Mouse (Mus musculus) embryonic facial prominence, embryonic 10.5 days (tissue): Measurements from ENCODE around the gene Gm8369. TPM values are rescaled to one million over a fixed set of nuclear protein-coding genes. Genes with fewer than 3 reads are reported as not detected.
"Not testable (repeated sequence)": the region's sequence is repeated elsewhere in the genome, so short reads cannot be mapped to it uniquely, and the experiment has no call there.

Experiments
- DNase-seq: peaks from one replicate; pipeline ENCODE4 v3.0.0-alpha.2; 2017; ENCODE audit warnings: low spot score
- H3K27ac ChIP-seq: fragments of 300-500 bp; sonication (generic); replicated peaks from 2 replicates; pipeline ENCODE4 v1.5.1; 2016; ENCODE audit warnings: mild to moderate bottlenecking
- H3K27me3 ChIP-seq: fragments of 300-500 bp; sonication (generic); replicated peaks from 2 replicates; pipeline ENCODE4 v1.6.1; 2016; ENCODE audit warnings: low read depth, mild to moderate bottlenecking; ENCODE audit not compliant: poor library complexity, severe bottlenecking
- H3K36me3 ChIP-seq: fragments of 300-500 bp; sonication (generic); replicated peaks from 2 replicates; pipeline ENCODE4 v1.6.1; 2016; ENCODE audit warnings: mild to moderate bottlenecking, moderate library complexity
- H3K4me1 ChIP-seq: fragments of 300-500 bp; sonication (generic); 2 replicates; pipeline ENCODE4 v1.6.1; 2016
- H3K4me3 ChIP-seq: fragments of 300-500 bp; sonication (generic); 2 replicates; pipeline ENCODE4 v1.5.1; 2016; ENCODE audit warnings: mild to moderate bottlenecking, moderate library complexity
- H3K9me3 ChIP-seq: fragments of 300-500 bp; sonication (generic); 2 replicates; pipeline ENCODE4 v1.6.1; 2016; ENCODE audit warnings: mild to moderate bottlenecking
- WGBS: fragments of 180-500 bp; shearing (Covaris S2); methylation state at CpG from one replicate; pipeline ENCODE4 v1.1.7; 2016; 5-methylcytosine and 5-hydroxymethylcytosine counted together
- polyA plus RNA-seq: library from polyadenylated mRNA; unstranded; fragments of >200 nt; fragmentation: Nextera tagmentation; extraction: Ambion mirVana; gene quantifications from 2 replicates; pipeline ENCODE4 v1.2.1, GENCODE M21; 2016

The Gm8369 gene
- polyA plus RNA-seq, 1 experiment from 2014 or later: not detected

DNA sequence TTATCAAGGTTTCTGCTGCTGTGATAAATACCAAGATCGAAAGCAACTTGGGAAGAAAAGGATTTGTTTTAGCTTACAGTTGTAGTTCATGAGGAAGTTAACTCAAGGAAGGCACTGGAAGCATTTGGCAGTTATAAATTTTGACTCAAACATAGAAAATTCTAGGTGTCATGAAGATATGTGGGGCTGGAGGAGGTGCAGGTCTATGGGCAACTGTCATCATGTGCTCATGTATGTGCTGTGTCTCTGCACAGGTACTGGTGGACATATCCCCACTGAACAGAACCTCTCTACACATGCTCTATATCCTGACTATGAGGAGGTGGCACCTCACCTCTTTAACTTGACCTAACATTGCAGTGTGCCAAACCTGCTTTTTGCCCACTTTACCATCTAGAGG, 861 bp downstream of the Gm8369 start:
- 91% methylated on average over 1 of the region's 1 CpGs for WGBS
- no peak for DNase-seq
- Histone ChIP-seq H3K4me1 (no peaks in the 10 kb centered on the region), H3K27ac (no peak overlapping the region), H3K9me3 (no peaks in the 10 kb centered on the region), H3K36me3 (no peaks in the 10 kb centered on the region), H3K27me3 (no peaks in the 10 kb centered on the region), H3K4me3 (no peak overlapping the region)

DNA sequence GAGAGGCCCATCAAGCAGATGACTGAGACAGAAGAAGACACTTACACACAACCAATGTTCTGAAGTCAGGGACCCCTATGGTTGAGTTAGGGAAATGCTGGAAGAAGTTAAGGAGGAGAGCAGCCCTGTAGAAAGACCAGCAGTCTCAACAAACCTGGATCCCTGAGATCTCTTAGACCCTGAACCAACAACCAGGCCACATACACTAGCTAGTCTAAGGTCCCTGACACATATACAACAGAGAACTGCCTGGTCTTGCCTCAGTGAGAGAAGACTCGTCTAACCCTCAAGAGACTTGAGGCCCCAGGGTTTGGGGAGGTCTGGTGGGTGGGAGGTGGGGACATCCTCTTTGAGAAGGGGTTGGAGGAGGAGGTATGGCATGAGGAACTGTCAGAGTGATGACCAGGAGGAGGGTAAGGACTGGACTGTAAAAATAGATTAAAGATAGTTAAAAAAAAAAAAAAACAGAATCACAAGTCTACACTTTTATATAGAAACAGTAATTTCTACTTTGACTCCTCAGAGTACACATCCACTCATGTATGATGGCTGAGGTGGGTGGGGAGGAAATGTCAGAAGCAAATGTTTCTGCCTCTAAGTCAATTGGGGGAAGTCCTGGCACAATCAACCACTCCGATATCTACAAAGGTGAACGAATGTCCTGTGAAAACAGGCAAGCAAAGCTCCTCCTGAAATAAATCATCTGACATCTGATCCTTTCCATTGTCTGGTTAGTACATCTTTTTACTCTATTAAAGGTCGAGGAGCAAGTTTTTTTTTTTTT, 5.9 kb downstream of the Gm8369 start:
- no peak for DNase-seq
- H3K9me3 ChIP-seq: no peaks in the 10 kb centered on the region
- 75% methylated on average over 4 of the region's 4 CpGs for WGBS
- no peaks in the 10 kb centered on the region for H3K27me3 ChIP-seq
- H3K4me3 ChIP-seq: no peak overlapping the region
- H3K4me1 ChIP-seq: no peaks in the 10 kb centered on the region
- H3K27ac ChIP-seq: no peak overlapping the region
- H3K36me3 ChIP-seq: no peaks in the 10 kb centered on the region

- no peaks in the 10 kb centered on the region for H3K4me1 ChIP-seq
- no peaks in the 10 kb centered on the region for H3K36me3 ChIP-seq
- H3K9me3 ChIP-seq: no peaks in the 10 kb centered on the region
- WGBS: 87% methylated on average over 1 of the region's 1 CpGs
- no peak overlapping the region for H3K27ac ChIP-seq
- H3K27me3 ChIP-seq: no peaks in the 10 kb centered on the region
- no peak for DNase-seq
- H3K4me3 ChIP-seq: no peak overlapping the region
Measured at GRCm38 (mm10) chr19:11492671-11493070, 6.9 kb downstream of the Gm8369 start.

GRCm38 (mm10) chr19:11494519-11494918, 8.8 kb downstream of the Gm8369 start:
- H3K36me3 ChIP-seq: no peaks in the 10 kb centered on the region
- H3K4me3 ChIP-seq: no peak overlapping the region
- no peaks in the 10 kb centered on the region for H3K27me3 ChIP-seq
- no peak overlapping the region for H3K27ac ChIP-seq
- 88% methylated on average over 3 of the region's 3 CpGs for WGBS
- H3K4me1 ChIP-seq: no peaks in the 10 kb centered on the region
- DNase-seq: no peak
- no peaks in the 10 kb centered on the region for H3K9me3 ChIP-seq

GRCm38 (mm10) chr19:11496361-11496760, 10.6 kb downstream of the Gm8369 start:
- WGBS: 83% methylated on average over 6 of the region's 6 CpGs
- DNase-seq: no peak
- Histone ChIP-seq H3K4me3 (no peak overlapping the region), H3K36me3 (no peaks in the 10 kb centered on the region), H3K27me3 (no peaks in the 10 kb centered on the region), H3K9me3 (no peaks in the 10 kb centered on the region), H3K27ac (no peak overlapping the region), H3K4me1 (no peaks in the 10 kb centered on the region)

DNA sequence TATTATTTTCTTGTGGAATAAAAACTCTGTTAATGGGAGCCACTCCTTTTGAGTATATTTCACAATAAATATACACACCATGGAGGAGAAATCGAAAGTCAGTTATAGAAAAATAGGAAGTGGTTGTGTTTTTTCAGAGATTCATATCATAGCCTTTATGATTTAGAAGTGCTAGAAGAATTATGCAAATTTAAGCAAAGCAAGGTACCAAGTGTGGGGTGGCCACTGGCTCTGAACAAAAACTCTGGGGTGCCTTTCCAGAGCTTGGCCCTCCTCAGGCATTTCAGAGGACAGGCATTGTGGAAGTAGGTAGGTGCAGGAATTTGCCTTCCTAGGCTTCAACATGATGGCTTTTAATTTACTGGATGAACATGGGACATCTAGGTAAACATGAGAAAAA, 11.6 kb downstream of the Gm8369 start:
- DNase-seq, H3K9me3 ChIP-seq, H3K27me3 ChIP-seq, H3K4me1 ChIP-seq, H3K36me3 ChIP-seq, H3K27ac ChIP-seq, H3K4me3 ChIP-seq: not testable (repeated sequence)
- whole genome bisulfite sequencing: 88% methylated on average over 1 of the region's 1 CpGs

GRCm38 (mm10) chr19:11500796-11501195, 15.1 kb downstream of the Gm8369 start:
- H3K36me3 ChIP-seq: no peaks in the 10 kb centered on the region
- no peaks in the 10 kb centered on the region for H3K27me3 ChIP-seq
- no peaks in the 10 kb centered on the region for H3K9me3 ChIP-seq
- WGBS: 84% methylated on average over 1 of the region's 1 CpGs
- H3K27ac ChIP-seq: no peak overlapping the region
- H3K4me3 ChIP-seq: no peak overlapping the region
- H3K4me1 ChIP-seq: no peaks in the 10 kb centered on the region
- DNase-seq: no peak

GRCm38 (mm10) chr19:11501326-11501725, 15.6 kb downstream of the Gm8369 start:
- DNase-seq: no peak
- no peak overlapping the region for H3K4me3 ChIP-seq

GRCm38 (mm10) chr19:11504857-11505256, 19.1 kb downstream of the Gm8369 start:
- no peak for DNase-seq
- Histone ChIP-seq H3K27me3 (no peaks in the 10 kb centered on the region), H3K9me3 (no peaks in the 10 kb centered on the region), H3K36me3 (no peaks in the 10 kb centered on the region), H3K4me3 (no peak overlapping the region), H3K27ac (no peak overlapping the region), H3K4me1 (no peaks in the 10 kb centered on the region)
- WGBS: 75% methylated on average over 1 of the region's 1 CpGs

More at GRCm38 (mm10) chr19:11501326-11501725, 15.6 kb downstream of the Gm8369 start:
- 87% methylated on average over 4 of the region's 4 CpGs for WGBS
- no peak overlapping the region for H3K27ac ChIP-seq
- H3K9me3 ChIP-seq: no peaks in the 10 kb centered on the region
- H3K4me1 ChIP-seq: no peaks in the 10 kb centered on the region
- H3K27me3 ChIP-seq: no peaks in the 10 kb centered on the region
- no peaks in the 10 kb centered on the region for H3K36me3 ChIP-seq

- Histone ChIP-seq H3K9me3 (no peaks in the 10 kb centered on the region), H3K36me3 (no peaks in the 10 kb centered on the region), H3K4me1 (no peaks in the 10 kb centered on the region), H3K27me3 (no peaks in the 10 kb centered on the region), H3K27ac (no peak overlapping the region), H3K4me3 (no peak overlapping the region)
- no peak for DNase-seq
- 72% methylated on average over 1 of the region's 1 CpGs for WGBS
Measured at GRCm38 (mm10) chr19:11513458-11513857, 27.7 kb downstream of the Gm8369 start.

DNA sequence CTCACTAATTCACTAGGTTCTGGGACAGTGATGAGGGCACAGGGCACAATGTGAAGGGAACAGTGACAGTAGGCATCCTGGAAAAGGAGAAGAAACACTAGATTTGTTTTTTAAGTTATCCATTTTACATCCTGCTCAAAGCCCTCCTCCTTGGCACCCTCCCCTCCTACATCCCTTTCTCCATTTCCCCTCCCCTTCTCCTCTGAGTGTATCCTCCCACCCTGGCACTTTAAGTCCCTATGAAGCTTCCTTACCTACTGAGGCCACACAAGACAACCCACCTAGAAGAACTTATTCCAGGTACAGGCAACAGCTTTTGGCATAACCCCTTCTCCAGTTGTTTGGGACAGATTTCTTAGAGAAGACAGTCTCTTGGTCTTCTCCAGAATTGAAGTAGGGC, 30.5 kb downstream of the Gm8369 start, which contains the start of gene Ms4a6b:
Ms4a6b (plus strand) TSS at position 267 of the 400 bp plus-strand sequence.
- no peaks in the 10 kb centered on the region for H3K27me3 ChIP-seq
- no peak for DNase-seq
- H3K4me3 ChIP-seq: no peak within 1 kb of the TSS
- no peaks in the 10 kb centered on the region for H3K36me3 ChIP-seq
- H3K4me1 ChIP-seq: no peaks in the 10 kb centered on the region
- no peaks in the 10 kb centered on the region for H3K9me3 ChIP-seq
- H3K27ac ChIP-seq: no peak within 1 kb of the TSS

- 74% methylated on average over 4 of the region's 4 CpGs for WGBS
- Histone ChIP-seq H3K4me1 (no peaks in the 10 kb centered on the region), H3K4me3 (no peak overlapping the region), H3K36me3 (no peaks in the 10 kb centered on the region), H3K27me3 (no peaks in the 10 kb centered on the region), H3K27ac (no peak overlapping the region), H3K9me3 (no peaks in the 10 kb centered on the region)
- DNase-seq: no peak
Measured at GRCm38 (mm10) chr19:11516845-11517244, 31.1 kb downstream of the Gm8369 start.

- H3K9me3 ChIP-seq, H3K27me3 ChIP-seq, H3K4me1 ChIP-seq, H3K27ac ChIP-seq, H3K4me3 ChIP-seq, H3K36me3 ChIP-seq, DNase-seq: not testable (repeated sequence)
- 47% methylated on average over 1 of the region's 1 CpGs for WGBS
Measured at GRCm38 (mm10) chr19:11517373-11517772, 31.6 kb downstream of the Gm8369 start.
